Mouse (Mus musculus): ENCODE data around the gene Bco2. TPM values are rescaled to one million over a fixed set of nuclear protein-coding genes. Genes with fewer than 3 reads are reported as not detected.

Bco2 gene
- polyA plus RNA-seq, 1 experiment from 2014 or later = 0.22 TPM

DNA sequence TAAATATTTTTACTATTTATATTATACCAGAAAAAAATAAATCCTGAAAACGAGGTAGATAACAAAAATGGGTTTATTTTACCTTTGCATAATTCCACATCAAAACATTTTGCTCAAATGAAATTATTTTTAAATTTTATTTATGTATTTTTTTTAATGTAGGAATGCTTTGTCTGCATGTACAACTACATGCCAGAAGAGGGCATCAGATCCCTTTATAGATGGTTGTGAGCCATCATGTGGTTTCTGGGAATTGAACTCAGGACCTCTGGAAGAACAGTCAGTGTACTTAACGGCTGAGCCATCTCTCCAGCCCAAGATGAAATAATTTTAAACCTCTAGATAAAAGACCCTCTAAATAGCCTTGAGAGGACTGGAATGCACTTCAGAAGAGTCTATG, 33.4 kb downstream of the Bco2 start:
- in situ Hi-C loops (cut with MboI; ENCODE audit: low pct_unique_long_range_greater_than_20kb) = loop anchor here (10.0 kb wide), 1 partner anchor 187 kb away; no protein-coding TSS in a partner anchor
- CTCF ChIA-PET = interaction anchor here (1.4 kb wide), 1 partner anchor 13 kb away, joined by 3 read pairs; no protein-coding TSS in a partner anchor
- TF ChIP-seq CTCF (IDR thresholded peaks at IDR 0.05) = peak; percentile 51
- ATAC-seq = no peak
- H3K27me3 ChIP-seq = no peaks in the 10 kb centered on the region
- POLR2A ChIA-PET = no interaction called here
- DNase-seq (ENCODE audit: low read depth, low spot score) = no peak

DNA sequence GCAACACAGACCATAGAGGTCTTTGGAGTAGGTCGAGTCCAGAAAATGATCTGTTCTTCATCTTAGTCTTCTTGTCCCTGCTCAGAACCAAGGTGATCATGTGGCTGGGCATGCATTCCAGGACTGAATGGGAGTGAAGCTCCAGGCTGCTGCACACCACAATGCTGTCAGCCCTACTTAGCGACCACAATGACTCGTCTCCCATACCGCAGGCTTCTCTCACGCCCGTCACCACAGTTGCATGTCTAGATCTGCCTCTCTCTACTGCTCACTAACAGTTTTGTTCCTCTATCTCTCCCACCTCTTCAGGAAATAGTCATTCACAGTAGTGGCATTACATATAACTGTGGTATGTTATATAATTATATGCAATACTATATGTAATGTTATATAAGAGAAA, 34.2 kb downstream of the Bco2 start:
- H3K27me3 ChIP-seq = no peaks in the 10 kb centered on the region
- DNase-seq (ENCODE audit: low read depth, low spot score) (no peak), ATAC-seq (no peak)
- in situ Hi-C loops (cut with MboI; ENCODE audit: low pct_unique_long_range_greater_than_20kb) = loop anchor here (10.0 kb wide), 1 partner anchor 186 kb away; no protein-coding TSS in a partner anchor
- TF ChIP-seq CTCF (IDR thresholded peaks at IDR 0.05) = no peak
- ChIA-PET CTCF (no interaction called here), POLR2A (no interaction called here)

DNA sequence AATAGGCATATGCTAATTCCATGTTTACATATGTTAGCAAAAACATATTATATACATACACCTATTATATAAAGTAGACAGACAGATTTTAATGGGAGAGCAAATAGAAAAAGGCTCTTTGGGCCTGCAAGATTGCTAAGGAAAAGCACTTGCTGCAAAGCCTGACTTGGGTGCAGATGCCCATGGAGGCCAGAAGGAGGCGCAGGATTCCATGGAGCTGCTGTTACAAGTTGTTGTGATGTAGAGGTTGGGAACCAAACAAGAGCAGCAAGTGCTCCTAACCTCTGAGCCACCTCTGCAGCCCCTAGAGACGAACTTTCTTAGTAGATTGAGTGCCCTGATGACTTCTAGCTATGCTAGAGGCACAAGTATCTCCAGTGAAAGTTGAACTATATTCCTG, 36.2 kb downstream of the Bco2 start:
- no peak for ATAC-seq
- POLR2A ChIA-PET = interaction anchor here (0.9 kb wide), 1 partner anchor 8 kb away, joined by 3 read pairs; no protein-coding TSS in a partner anchor
- H3K27me3 ChIP-seq = no peaks in the 10 kb centered on the region
- CTCF ChIA-PET = interaction anchor here (1.1 to 4.2 kb wide), 4 partner anchors 9 to 55 kb away, joined by 3 to 19 read pairs (median 5); partner anchors contain the start of gene Pts
- DNase-seq (ENCODE audit: low read depth, low spot score) = no peak
- peak; percentile 71 for TF ChIP-seq CTCF (IDR thresholded peaks at IDR 0.05)
- in situ Hi-C loops (cut with MboI; ENCODE audit: low pct_unique_long_range_greater_than_20kb) = no loop called here

DNA sequence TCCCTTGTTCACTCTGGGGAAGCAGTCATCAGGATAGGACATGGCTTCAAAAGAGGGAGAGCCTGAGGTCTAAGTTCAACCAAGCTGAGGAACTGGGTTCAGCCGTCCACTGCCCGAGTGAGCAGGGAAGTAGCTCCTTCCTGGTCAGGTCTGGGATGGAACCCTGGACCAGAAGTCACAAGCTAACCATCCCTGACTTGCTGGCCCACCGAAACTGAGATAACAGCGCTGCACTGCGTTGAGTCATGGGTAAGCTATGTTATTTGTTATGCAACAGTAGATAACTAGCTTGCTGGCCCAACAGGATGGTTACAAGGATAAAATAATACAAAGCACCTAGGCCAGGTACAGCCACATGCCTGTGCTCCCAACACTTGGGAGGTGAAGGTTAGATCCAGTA, 39.5 kb downstream of the Bco2 start:
- ChIA-PET POLR2A (no interaction called here), CTCF (interaction anchor here (1.2 to 4.2 kb wide), 3 partner anchors 13 to 64 kb away, joined by 4 to 18 read pairs (median 4); partner anchors contain the start of gene Pts)
- in situ Hi-C loops (cut with MboI; ENCODE audit: low pct_unique_long_range_greater_than_20kb) = no loop called here
- no peaks in the 10 kb centered on the region for H3K27me3 ChIP-seq
- no peak for TF ChIP-seq CTCF (IDR thresholded peaks at IDR 0.05)
- no peak for ATAC-seq
- no peak for DNase-seq (ENCODE audit: low read depth, low spot score)

- TF ChIP-seq CTCF (IDR thresholded peaks at IDR 0.05) = no peak
- CTCF ChIA-PET = interaction anchor here (0.7 to 1.6 kb wide), 5 partner anchors 10 to 38 kb away, joined by 3 to 4 read pairs (median 3); no protein-coding TSS in a partner anchor
- in situ Hi-C loops (cut with MboI; ENCODE audit: low pct_unique_long_range_greater_than_20kb) = no loop called here
These were observed 47.4 kb downstream of the Bco2 start for GRCm38 (mm10) chr9:50507570-50507969.

DNA sequence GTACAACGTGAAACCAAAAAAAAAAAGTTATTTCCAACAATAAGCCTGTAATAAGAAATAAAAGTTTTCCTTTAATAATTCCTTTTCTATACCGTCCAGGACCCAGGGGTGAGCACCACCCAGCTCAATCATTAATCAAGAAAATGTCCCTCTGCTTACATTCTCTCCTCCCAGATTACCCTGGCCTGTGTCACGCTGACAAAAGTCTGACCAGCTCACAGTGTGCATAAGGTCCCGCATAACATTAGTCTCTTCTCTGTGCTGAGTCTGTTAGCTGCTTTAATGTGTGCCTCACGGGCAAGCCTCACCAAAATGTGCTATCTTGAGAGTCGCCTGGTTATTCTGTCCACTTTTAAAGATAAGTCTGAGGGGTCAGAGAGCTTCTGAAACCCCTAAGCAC, 49.6 kb downstream of the Bco2 start:
- ATAC-seq (no peak), DNase-seq (ENCODE audit: low read depth, low spot score) (no peak)
- ChIA-PET POLR2A (interaction anchor here (0.7 kb wide), 1 partner anchor 377 kb away, joined by 5 read pairs; no protein-coding TSS in a partner anchor), CTCF (interaction anchor here (0.8 to 1.3 kb wide), 2 partner anchors 9 to 90 kb away, joined by 3 to 4 read pairs; no protein-coding TSS in a partner anchor)
- H3K27me3 ChIP-seq = no peaks in the 10 kb centered on the region
- no peak for TF ChIP-seq CTCF (IDR thresholded peaks at IDR 0.05)
- in situ Hi-C loops (cut with MboI; ENCODE audit: low pct_unique_long_range_greater_than_20kb) = no loop called here

More at GRCm38 (mm10) chr9:50507570-50507969, 47.4 kb downstream of the Bco2 start:
- DNase-seq (ENCODE audit: low read depth, low spot score) = no peak
- ATAC-seq = no peak
- no peaks in the 10 kb centered on the region for H3K27me3 ChIP-seq
- POLR2A ChIA-PET = interaction anchor here (1.1 kb wide), 1 partner anchor 10 kb away, joined by 3 read pairs; no protein-coding TSS in a partner anchor

DNA sequence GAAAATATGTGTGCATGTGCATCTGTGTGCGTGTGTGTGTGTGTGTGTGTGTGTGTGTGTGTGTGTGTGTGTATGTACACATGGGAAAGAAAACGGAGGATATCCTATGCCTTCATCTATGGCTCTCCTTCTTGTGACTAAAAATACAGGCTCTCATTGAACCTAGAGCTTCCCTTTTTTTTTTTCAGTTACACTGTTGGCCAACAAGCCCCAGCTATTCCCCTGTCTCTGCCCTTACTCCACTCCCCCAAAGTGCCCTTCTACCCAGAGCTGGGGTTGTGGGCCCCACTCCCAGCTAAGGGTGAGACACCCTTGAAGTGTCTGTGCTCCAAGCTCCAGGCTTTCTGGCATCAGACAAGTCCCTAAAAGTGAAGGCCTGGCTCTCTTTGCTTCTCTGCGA, 52.0 kb downstream of the Bco2 start:
- in situ Hi-C loops (cut with MboI; ENCODE audit: low pct_unique_long_range_greater_than_20kb) = no loop called here
- ATAC-seq (no peak), DNase-seq (ENCODE audit: low read depth, low spot score) (no peak)
- H3K27me3 ChIP-seq = no peaks in the 10 kb centered on the region
- POLR2A ChIA-PET = no interaction called here
- TF ChIP-seq CTCF (IDR thresholded peaks at IDR 0.05) = no peak
- CTCF ChIA-PET = interaction anchor here (3.6 kb wide), 1 partner anchor 25 kb away, joined by 11 read pairs; the partner anchor contains the start of gene Pts

- POLR2A ChIA-PET = no interaction called here
- CTCF ChIA-PET = interaction anchor here (1.4 to 3.6 kb wide), 2 partner anchors 27 to 39 kb away, joined by 3 to 11 read pairs; partner anchors contain the start of gene Pts
- TF ChIP-seq CTCF (IDR thresholded peaks at IDR 0.05) = no peak
These were observed 53.9 kb downstream of the Bco2 start for GRCm38 (mm10) chr9:50500974-50501501.

GRCm38 (mm10) chr9:50500467-50500973, 54.5 kb downstream of the Bco2 start:
- in situ Hi-C loops (cut with MboI; ENCODE audit: low pct_unique_long_range_greater_than_20kb) = no loop called here
- ChIA-PET POLR2A (no interaction called here), CTCF (interaction anchor here (3.6 kb wide), 1 partner anchor 28 kb away, joined by 11 read pairs; the partner anchor contains the start of gene Pts)
- no peak for TF ChIP-seq CTCF (IDR thresholded peaks at IDR 0.05)
- DNase-seq (ENCODE audit: low read depth, low spot score) = no peak
- ATAC-seq = peak; percentile 47
- no peaks in the 10 kb centered on the region for H3K27me3 ChIP-seq

More at GRCm38 (mm10) chr9:50500974-50501501, 53.9 kb downstream of the Bco2 start:
- ATAC-seq (no peak), DNase-seq (ENCODE audit: low read depth, low spot score) (no peak)
- H3K27me3 ChIP-seq = no peaks in the 10 kb centered on the region
- in situ Hi-C loops (cut with MboI; ENCODE audit: low pct_unique_long_range_greater_than_20kb) = no loop called here

GRCm38 (mm10) chr9:50499781-50500180, 55.2 kb downstream of the Bco2 start:
- in situ Hi-C loops (cut with MboI; ENCODE audit: low pct_unique_long_range_greater_than_20kb) = no loop called here
- TF ChIP-seq CTCF (IDR thresholded peaks at IDR 0.05) = no peak
- ATAC-seq (no peak), DNase-seq (ENCODE audit: low read depth, low spot score) (no peak)
- ChIA-PET CTCF (no interaction called here), POLR2A (no interaction called here)
- H3K27me3 ChIP-seq = no peaks in the 10 kb centered on the region

DNA sequence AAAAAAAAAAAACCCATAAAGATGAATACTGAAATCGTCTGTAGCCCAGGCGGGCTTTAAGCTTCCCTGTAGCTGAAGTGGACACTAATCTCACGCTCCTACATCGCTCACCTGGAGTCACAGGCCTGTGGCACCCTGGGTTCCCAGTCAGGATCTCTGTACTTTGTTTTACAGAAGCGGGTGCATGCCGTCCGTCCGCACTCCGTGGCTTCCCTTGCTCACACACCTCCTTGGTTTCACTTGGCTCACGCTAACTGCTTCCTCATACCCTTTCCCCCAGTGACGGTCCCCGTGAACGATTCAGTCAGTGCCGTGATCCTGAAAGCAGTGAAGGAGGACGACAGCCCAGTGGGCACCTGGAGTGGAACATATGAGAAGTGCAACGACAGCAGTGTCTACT, 56.2 kb downstream of the Bco2 start:
- TF ChIP-seq CTCF (IDR thresholded peaks at IDR 0.05) = no peak
- in situ Hi-C loops (cut with MboI; ENCODE audit: low pct_unique_long_range_greater_than_20kb) = no loop called here
- DNase-seq (ENCODE audit: low read depth, low spot score) = no peak
- ChIA-PET POLR2A (interaction anchor here (0.6 kb wide), 1 partner anchor 17 kb away, joined by 3 read pairs; no protein-coding TSS in a partner anchor), CTCF (interaction anchor here (2.0 kb wide), 1 partner anchor 29 kb away, joined by 6 read pairs; the partner anchor contains the start of gene Pts)
- ATAC-seq = no peak
- H3K27me3 ChIP-seq = no peaks in the 10 kb centered on the region

All from Patski (cell line).